Mouse (Mus musculus) forebrain, postnatal 0 days (tissue): ENCODE results near the gene Dglucy. TPM values are rescaled to one million over a fixed set of nuclear protein-coding genes. Genes with fewer than 3 reads are reported as not detected.

ENCODE experiments used
- ATAC-seq: fragments of 200-750 bp; cut with Nextera tagmentation; 2 replicates; pipeline ENCODE4 v1.8.0; 2017; ENCODE audit warnings: mild to moderate bottlenecking, moderate library complexity
- DNase-seq: peaks from one replicate; pipeline ENCODE4 v3.0.0-alpha.2; 2015
- H3K27ac ChIP-seq: fragments of 300-500 bp; sonication (generic); 2 replicates; pipeline ENCODE4 v1.5.1; 2014; ENCODE audit warnings: low read depth, mild to moderate bottlenecking, antibody characterized with exemption, low read length, moderate library complexity, mixed read lengths
- H3K27me3 ChIP-seq: fragments of 300-500 bp; sonication (generic); 2 replicates; pipeline ENCODE4 v1.6.1; 2014; ENCODE audit warnings: mild to moderate bottlenecking, low read length, mixed read lengths; ENCODE audit not compliant: insufficient read depth
- H3K36me3 ChIP-seq: fragments of 300-500 bp; sonication (generic); 2 replicates; pipeline ENCODE4 v1.6.1; 2014; ENCODE audit warnings: mild to moderate bottlenecking, moderate library complexity; ENCODE audit not compliant: insufficient read depth
- H3K4me1 ChIP-seq: fragments of 300-500 bp; sonication (generic); 2 replicates; pipeline ENCODE4 v1.6.1; 2014; ENCODE audit warnings: antibody characterized with exemption; ENCODE audit not compliant: insufficient read depth
- H3K4me2 ChIP-seq: fragments of 300-500 bp; sonication (generic); 2 replicates; pipeline ENCODE4 v1.6.1; 2014; ENCODE audit warnings: low read depth, mild to moderate bottlenecking, moderate library complexity
- H3K4me3 ChIP-seq: fragments of 300-500 bp; sonication (generic); 2 replicates; pipeline ENCODE4 v1.5.1; 2014; ENCODE audit warnings: low read depth, low read length, mixed read lengths
- H3K9ac ChIP-seq: fragments of 300-500 bp; sonication (generic); 2 replicates; pipeline ENCODE4 v1.6.1; 2014; ENCODE audit warnings: mild to moderate bottlenecking
- H3K9me3 ChIP-seq: fragments of 300-500 bp; sonication (generic); 2 replicates; pipeline ENCODE4 v1.6.1; 2016; ENCODE audit warnings: low read length
- CTCF ChIP-seq: sonication (generic); IDR thresholded peaks from 2 replicates; pipeline ENCODE4 v1.5.1; 2016; ENCODE audit warnings: antibody characterized with exemption, control low read depth, low read depth
- WGBS: fragments of 180-500 bp; shearing (Covaris S2); extraction: QIAGEN DNeasy Blood & Tissue Kit; methylation state at CpG from one replicate; pipeline ENCODE4 v1.1.7; 2014; 5-methylcytosine and 5-hydroxymethylcytosine counted together
- polyA plus RNA-seq: library from polyadenylated mRNA; unstranded; fragments of >200 nt; fragmentation: Nextera tagmentation; extraction: Ambion mirVana; gene quantifications from 2 replicates; pipeline ENCODE4 v1.2.1, GENCODE M21; 2015
- total RNA-seq: library from RNA; depleted of rRNA; stranded (reverse); fragments of >200 nt; gene quantifications from 2 replicates; pipeline ENCODE4 v1.2.3, GENCODE M21; 2014

The Dglucy gene
- total and polyA plus RNA-seq, 2 experiments from 2014 or later = 2.6 to 4.5 TPM

DNA sequence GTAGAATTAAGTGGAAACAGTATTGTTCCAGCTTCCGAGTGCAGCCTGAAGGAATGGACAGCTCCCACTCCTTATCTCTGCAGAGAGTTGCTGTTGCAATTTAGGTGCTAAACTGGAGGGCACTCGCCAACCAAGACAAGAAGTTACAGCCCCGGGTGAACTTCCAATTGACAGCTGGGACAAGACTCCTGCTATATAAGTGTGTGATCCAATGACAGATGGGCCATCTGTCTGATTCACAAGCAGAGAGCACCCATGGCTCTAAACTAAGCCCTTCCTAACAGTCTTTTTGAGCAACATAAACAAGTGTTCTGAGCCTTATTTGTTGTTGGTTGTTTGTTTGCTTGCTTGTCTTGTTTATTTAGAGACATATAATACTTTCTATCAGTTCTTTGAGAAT lies 117.8 kb downstream of the Dglucy start:
- Histone ChIP-seq H3K36me3 (no peaks in the 10 kb centered on the region), H3K4me2 (no peak overlapping the region), H3K9me3 (no peaks in the 10 kb centered on the region), H3K4me1 (no peaks in the 10 kb centered on the region), H3K27me3 (peaks cover 3% of the 10 kb centered on the region; the same call in 1 of the 2 replicates), H3K27ac (no peak overlapping the region), H3K4me3 (no peak overlapping the region), H3K9ac (no peak overlapping the region)
- 44% methylated on average over 3 of the region's 3 CpGs for WGBS
- no peak for TF ChIP-seq CTCF
- ATAC-seq (peak; percentile 45; the same call in 1 of the 2 replicates), DNase-seq (peak; percentile 29)

DNA sequence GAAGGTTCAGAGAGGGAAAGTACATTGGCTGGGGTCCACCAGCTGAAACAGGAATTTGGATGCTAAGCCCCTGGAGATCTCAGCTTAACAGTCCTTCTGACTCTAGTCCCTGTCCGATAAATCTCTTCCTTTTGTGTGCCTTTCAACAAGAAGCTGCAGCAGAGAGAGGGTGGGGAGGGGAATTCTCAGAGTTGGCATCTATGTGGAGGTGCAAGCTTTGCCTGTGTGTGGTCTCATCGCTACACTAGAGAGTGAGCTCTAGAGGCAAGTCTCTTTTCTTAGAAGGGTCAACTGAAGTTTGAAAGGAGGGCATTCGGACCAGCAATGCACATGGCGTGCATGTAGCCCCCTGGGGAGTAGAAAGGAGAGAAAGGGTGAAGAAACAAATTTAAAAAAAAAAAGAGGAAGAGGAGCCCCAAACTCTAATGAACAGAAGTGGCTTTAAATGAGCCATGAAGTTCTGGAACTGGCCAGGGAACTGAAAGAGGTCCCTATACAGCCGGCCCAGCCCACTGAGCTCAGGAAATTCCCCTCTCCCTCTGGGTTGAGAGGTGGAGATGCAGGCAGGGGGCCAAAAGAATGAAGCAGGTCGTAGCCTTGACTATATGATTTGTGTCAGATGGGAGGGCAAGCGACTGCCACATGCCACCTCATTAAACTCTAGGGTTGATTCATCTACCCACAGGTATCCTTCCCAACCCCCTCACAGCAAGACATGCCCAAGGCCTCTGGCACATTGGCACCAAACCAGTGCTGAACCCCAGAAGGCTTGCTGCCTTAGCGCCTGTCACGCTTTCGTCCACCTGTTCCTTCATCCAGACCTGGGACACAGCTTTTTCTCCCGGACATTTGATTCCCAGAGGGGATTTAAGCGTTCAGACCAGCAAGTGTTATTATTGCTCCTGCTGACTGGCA lies 119.1 kb downstream of the Dglucy start:
- ATAC-seq = no peak
- Histone ChIP-seq H3K4me3 (peak overlapping the region; percentile 33), H3K4me2 (peak overlapping the region; percentile 85), H3K27ac (no peak overlapping the region), H3K9me3 (no peaks in the 10 kb centered on the region), H3K27me3 (peaks cover 3% of the 10 kb centered on the region; the same call in 1 of the 2 replicates), H3K4me1 (no peaks in the 10 kb centered on the region), H3K36me3 (no peaks in the 10 kb centered on the region), H3K9ac (peak overlapping the region; percentile 56; the same call in 1 of the 2 replicates)
- no peak for TF ChIP-seq CTCF
- DNase-seq = no peak
- 22% methylated on average over 12 of the region's 12 CpGs for WGBS

DNA sequence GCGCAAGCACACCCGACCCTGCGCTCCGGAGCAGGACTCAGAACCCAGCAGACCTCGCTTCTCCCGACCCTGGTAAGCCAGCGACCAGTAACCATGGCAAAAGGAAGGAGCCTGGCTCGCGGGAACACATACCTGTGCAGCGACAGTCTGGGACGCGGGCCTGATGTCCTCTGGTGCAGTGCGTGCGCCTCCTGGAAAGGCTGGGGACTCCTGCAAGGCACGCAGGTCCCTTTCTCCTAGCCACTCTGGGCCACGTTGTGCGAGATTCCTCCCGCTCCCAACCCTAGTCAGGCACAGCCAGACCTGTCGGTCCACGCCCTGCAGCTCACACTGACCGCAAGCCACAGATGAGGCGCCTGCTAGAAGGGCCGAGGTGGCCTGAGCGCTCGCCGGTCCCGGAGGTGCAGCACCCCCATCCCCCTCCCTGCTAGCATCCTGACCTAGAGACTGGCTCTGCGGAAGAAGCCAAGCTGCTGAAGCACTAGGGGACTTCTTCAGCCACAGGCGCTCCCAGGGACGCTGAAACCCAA lies 120.3 kb downstream of the Dglucy start:
- Histone ChIP-seq H3K4me1 (no peaks in the 10 kb centered on the region), H3K27ac (no peak overlapping the region), H3K4me3 (peak overlapping the region; percentile 33), H3K4me2 (peak overlapping the region; percentile 85), H3K9ac (peak overlapping the region; percentile 56), H3K27me3 (peaks cover 3% of the 10 kb centered on the region; the same call in 1 of the 2 replicates), H3K36me3 (no peaks in the 10 kb centered on the region), H3K9me3 (no peaks in the 10 kb centered on the region)
- ATAC-seq (peak; percentile 64), DNase-seq (peak; percentile 43)
- TF ChIP-seq CTCF = peak; percentile 11; the same call in 1 of the 2 replicates
- WGBS = 1% methylated on average over 30 of the region's 30 CpGs

DNA sequence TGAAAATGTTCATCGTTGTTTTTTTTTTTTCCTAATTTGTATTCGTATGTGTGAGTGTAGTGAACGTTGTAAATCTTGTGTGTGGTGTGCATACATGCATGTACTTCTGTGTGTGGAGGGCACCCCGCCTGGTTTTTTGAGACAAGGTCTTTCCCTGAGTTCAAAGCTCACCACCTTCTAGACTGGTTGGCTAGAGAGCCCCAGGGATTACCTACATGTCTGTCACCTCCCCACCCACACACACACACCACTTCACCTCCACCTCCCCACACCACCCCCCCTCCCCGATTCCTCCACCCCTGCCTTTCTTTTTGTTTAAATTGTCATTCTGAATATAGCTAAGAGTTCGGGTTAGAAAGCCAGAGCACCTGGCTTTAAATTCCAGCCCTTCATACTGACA lies 122.0 kb downstream of the Dglucy start:
- no peak for ATAC-seq
- WGBS = 70% methylated on average over 6 of the region's 6 CpGs
- TF ChIP-seq CTCF = no peak
- H3K36me3 ChIP-seq = no peaks in the 10 kb centered on the region
- H3K9me3 ChIP-seq = no peaks in the 10 kb centered on the region
- no peak overlapping the region for H3K4me3 ChIP-seq
- DNase-seq = no peak
- H3K27me3 ChIP-seq = peaks cover 3% of the 10 kb centered on the region; the same call in 1 of the 2 replicates
- H3K9ac ChIP-seq = no peak overlapping the region
- no peak overlapping the region for H3K4me2 ChIP-seq
- H3K27ac ChIP-seq = no peak overlapping the region
- no peaks in the 10 kb centered on the region for H3K4me1 ChIP-seq

DNA sequence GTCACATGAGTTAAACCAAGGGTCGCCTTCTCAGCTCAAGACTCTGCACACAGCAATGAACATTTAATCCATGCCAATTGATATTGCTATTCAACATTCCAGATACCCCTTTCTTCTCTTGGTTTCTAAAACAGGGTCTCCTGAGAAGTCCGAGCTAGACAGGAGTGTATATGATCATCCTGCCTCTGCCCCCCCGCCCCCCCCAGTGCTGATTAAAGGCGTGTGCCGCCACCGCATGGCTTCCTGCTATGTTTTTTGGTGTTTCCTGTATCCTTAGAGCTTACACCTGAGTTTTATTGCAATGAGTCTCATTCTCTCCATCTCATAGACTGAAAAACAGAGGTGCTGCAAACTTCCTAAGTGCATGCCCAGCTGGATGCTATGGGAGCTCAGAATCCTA lies 122.5 kb downstream of the Dglucy start:
- H3K4me3 ChIP-seq = no peak overlapping the region
- TF ChIP-seq CTCF = no peak
- H3K4me2 ChIP-seq = no peak overlapping the region
- no peaks in the 10 kb centered on the region for H3K9me3 ChIP-seq
- H3K27ac ChIP-seq = no peak overlapping the region
- H3K4me1 ChIP-seq = no peaks in the 10 kb centered on the region
- ATAC-seq (no peak), DNase-seq (no peak)
- H3K27me3 ChIP-seq = peaks cover 3% of the 10 kb centered on the region; the same call in 1 of the 2 replicates
- 78% methylated on average over 6 of the region's 6 CpGs for WGBS
- H3K36me3 ChIP-seq = no peaks in the 10 kb centered on the region
- H3K9ac ChIP-seq = no peak overlapping the region

DNA sequence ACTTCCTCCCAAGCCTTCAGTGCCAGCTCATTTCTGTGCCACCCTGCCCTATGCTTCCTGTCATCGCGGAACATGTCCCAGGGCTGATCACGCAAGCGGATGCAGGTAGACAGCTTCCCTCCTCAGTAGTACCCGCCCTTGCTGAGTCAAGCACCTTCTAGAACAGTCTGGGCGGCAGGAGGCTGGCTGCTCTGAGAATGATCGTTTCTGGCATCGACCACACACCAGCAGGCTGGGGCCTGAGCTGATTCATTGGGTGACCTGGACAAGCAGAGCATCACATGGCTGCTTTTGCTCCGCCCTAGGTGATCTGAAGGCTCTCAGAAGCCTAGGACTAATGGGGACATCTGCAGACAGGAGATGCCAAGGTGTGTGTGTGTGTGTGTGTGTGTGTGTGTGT lies 124.9 kb downstream of the Dglucy start:
- H3K9me3 ChIP-seq = no peaks in the 10 kb centered on the region
- ATAC-seq = no peak
- no peak overlapping the region for H3K4me3 ChIP-seq
- no peak for DNase-seq
- H3K27me3 ChIP-seq = peaks cover 3% of the 10 kb centered on the region; the same call in 1 of the 2 replicates
- 0 out of 2 replicates have a peak, but pooled peaks cover 4% of the 10 kb centered on the region for H3K4me1 ChIP-seq
- no peaks in the 10 kb centered on the region for H3K36me3 ChIP-seq
- 88% methylated on average over 9 of the region's 9 CpGs for WGBS
- no peak for TF ChIP-seq CTCF
- no peak overlapping the region for H3K9ac ChIP-seq
- H3K4me2 ChIP-seq = no peak overlapping the region
- H3K27ac ChIP-seq = no peak overlapping the region

DNA sequence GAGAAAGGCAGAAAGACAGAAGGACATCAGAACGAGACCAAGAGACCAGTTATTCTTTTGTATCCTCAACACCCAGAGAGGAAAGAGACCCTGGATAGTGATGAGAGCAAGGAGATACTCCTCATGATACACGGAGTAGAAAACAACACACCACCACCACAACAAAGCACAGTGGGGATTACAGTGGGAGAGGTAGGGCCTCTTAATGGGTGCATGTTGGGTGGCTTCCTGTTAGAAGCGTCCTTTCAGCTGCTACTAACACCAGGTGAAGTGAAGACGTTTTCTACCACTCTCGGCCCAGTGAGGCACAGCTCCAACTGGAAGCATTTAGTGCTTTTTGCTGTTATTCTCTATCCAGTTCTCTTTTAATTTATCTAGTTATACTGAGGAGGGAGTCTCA lies 128.0 kb downstream of the Dglucy start:
- H3K27ac ChIP-seq = no peak overlapping the region
- ATAC-seq (no peak), DNase-seq (no peak)
- 76% methylated on average over 5 of the region's 5 CpGs for WGBS
- no peaks in the 10 kb centered on the region for H3K9me3 ChIP-seq
- TF ChIP-seq CTCF = no peak
- no peaks in the 10 kb centered on the region; the same call in 1 of the 2 replicates for H3K27me3 ChIP-seq
- H3K4me3 ChIP-seq = no peak overlapping the region
- 0 out of 2 replicates have a peak, but pooled peaks cover 4% of the 10 kb centered on the region for H3K4me1 ChIP-seq
- H3K36me3 ChIP-seq = no peaks in the 10 kb centered on the region
- H3K4me2 ChIP-seq = no peak overlapping the region
- H3K9ac ChIP-seq = no peak overlapping the region
